Mouse (Mus musculus) Muller cell, postnatal 12 days (primary cell): ENCODE data around the gene Ehd4.

Experiments used
- DNase-seq: peaks from one replicate; pipeline ENCODE4 v3.0.0-alpha.2; 2015; ENCODE audit errors: inconsistent ontology term

Gene Ehd4

GRCm38 (mm10) chr2:120074096-120074495 lies 80.3 kb downstream of the Ehd4 start:
- DNase-seq = no peak

- no peak for DNase-seq
Observed at GRCm38 (mm10) chr2:120069466-120069990, 84.9 kb downstream of the Ehd4 start.

- DNase-seq = peak; percentile 45
Observed at GRCm38 (mm10) chr2:120068555-120069465, 85.6 kb downstream of the Ehd4 start.

- no peak for DNase-seq
Observed at GRCm38 (mm10) chr2:120066224-120066623, 88.2 kb downstream of the Ehd4 start.

- DNase-seq = no peak
Observed at GRCm38 (mm10) chr2:120065243-120065642, 89.2 kb downstream of the Ehd4 start.

GRCm38 (mm10) chr2:120064639-120065038 lies 89.8 kb downstream of the Ehd4 start:
- no peak for DNase-seq

DNA sequence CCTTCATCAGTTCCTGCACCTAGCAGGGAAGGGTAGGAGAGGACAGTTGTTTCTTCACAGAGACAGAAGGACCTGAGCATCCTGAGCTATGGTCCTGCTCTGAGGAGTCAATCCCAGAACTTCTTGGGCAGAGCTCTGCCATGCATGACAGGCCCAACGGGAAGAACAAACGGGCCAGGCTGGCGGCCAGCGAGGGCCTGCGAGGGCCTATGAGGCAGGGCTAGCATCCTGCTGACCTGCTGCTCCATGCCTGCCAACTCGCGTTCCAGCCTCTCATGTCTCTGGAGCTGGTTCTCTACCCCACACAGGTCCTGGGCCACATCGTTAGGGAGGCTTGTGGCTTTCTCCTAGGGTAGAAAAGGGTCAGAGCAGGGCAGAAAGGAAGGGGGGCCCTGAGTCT lies 92.2 kb downstream of the Ehd4 start:
- peak; percentile 14 for DNase-seq

DNA sequence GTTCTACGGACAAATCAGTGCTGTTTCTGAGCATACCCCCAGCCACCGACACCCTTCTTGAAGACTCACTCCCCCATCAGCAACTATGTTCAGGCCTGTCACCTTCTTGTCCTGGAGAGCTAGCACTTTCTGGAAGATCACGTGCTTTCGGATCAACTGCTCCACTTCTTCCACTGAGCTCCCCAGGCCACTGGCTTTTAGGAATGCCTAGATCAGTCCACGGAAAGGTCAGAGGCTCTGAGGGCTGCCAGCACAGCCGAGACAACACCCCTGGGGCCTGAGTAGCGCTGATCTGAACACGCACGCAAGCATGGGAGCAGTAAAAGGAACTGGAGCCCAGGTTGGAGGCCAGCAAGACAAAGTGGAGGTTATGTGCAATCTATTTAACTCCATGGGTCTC lies 93.8 kb downstream of the Ehd4 start:
- no peak for DNase-seq

DNA sequence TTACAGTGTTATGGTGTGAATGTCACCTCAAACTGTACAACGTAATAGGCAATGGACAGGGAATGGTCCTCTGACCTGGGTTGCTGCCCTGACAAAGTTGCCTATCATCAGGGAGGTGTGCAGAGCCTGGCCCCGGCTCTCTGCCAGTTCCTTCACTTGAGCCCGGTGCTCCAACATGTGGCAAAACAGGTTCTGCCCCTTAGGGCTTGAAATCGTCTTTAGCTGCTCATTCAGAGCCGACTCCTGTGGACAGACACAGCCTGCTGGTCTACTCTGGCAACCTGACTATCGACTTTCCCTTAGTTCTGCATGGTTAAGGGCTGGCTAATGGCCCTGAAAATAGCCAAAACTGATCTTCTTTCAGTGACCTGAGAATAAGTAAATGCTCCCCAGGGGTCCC lies 94.2 kb downstream of the Ehd4 start:
- no peak for DNase-seq

GRCm38 (mm10) chr2:120059466-120059865 lies 94.9 kb downstream of the Ehd4 start:
- DNase-seq = no peak

DNA sequence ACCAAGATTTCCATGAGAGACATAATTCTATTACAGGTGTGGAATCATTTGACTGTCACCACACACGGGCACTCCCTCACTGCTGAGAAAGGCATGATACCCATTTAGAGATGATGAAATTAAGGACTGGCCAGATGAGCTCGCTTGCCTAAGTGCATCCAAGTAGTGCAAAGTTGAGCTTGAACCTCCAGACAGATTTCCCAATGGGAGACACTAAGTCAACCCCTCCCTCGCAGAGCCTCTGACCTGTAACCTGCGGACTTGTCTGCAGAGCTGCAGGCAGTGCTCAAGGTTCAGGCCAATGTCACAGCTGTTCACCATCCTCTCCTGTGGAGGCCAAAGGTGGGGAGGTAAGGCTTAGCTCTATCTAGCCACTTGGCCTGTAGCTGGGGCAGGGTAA lies 95.6 kb downstream of the Ehd4 start:
- no peak for DNase-seq

GRCm38 (mm10) chr2:120055923-120056322 lies 98.5 kb downstream of the Ehd4 start:
- DNase-seq = no peak

- DNase-seq = no peak
Observed at GRCm38 (mm10) chr2:120054771-120055552, 99.4 kb downstream of the Ehd4 start.

DNA sequence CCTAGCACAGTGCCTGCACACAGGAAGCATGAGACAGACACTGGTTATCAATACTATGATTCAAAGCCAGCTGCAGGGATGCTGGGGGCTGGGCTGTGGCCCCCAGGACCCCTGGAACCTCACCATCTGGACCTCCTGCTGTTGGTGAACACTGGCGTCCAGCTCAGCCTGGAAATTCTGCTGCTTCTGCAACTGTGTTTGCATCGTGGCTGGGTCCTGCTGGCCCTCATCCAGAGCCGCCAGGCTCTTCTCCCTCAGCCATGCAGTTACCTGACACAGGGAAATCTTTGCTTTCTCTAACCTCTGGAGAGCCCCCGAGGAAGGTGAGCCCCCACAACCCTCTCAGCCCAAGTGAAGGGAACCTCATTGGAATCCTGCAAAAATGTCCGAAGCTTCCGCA lies 103.0 kb downstream of the Ehd4 start:
- no peak for DNase-seq

DNA sequence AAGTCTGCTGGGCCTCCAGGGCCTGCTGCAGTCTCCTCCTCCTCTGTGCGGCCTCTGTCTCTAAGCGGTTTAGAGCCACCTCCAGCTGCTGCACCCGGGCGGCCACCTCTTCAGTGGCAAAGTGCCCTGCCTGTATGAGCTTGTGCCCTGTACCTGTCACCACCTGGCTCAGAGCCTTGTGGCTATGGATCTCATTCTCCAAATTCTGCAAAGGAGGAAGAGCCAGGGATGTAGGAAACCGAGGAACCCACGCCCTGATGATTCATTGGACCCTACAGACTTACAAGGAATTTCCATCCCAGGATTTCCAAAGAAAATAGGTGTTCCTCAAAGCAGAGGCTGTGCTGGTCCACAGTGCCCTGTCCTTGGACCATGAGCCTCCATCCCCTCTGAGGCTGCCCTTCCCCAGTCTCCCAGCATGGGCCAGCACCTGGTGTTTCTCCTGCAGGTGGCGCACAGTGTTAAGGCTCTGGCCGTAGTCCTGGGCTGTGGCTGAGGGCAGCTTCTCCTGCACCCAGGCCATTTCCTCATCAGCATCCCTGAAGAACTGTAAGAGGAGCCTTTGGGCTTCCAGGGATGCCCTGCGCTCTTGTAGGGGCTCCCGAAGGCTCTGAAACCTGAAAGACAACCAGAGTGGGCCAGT lies 104.7 kb downstream of the Ehd4 start:
- peak; percentile 12 for DNase-seq

DNA sequence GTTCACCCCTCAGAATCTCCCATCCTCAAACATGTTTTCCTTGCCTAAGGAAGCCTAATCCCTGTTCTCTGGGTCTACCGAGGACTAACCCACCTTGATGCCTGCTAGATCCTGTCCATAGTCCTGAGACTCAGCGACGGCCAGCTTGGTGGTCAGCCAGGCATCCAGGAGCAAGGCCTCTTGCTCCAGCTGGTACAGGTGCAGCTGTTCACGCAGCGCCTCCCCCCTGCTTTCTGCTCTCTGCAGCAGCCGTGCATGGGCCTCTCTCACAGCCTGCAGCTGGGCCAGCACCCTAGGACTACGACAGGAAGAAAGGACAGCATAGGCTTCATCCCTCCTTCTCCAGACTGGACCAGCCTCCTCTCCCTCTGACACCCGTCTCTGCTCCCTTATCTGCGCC lies 106.2 kb downstream of the Ehd4 start:
- no peak for DNase-seq

- no peak for DNase-seq
Observed at GRCm38 (mm10) chr2:120046486-120047310, 107.7 kb downstream of the Ehd4 start.

GRCm38 (mm10) chr2:120044676-120045075 lies 109.7 kb downstream of the Ehd4 start:
- DNase-seq = no peak

DNA sequence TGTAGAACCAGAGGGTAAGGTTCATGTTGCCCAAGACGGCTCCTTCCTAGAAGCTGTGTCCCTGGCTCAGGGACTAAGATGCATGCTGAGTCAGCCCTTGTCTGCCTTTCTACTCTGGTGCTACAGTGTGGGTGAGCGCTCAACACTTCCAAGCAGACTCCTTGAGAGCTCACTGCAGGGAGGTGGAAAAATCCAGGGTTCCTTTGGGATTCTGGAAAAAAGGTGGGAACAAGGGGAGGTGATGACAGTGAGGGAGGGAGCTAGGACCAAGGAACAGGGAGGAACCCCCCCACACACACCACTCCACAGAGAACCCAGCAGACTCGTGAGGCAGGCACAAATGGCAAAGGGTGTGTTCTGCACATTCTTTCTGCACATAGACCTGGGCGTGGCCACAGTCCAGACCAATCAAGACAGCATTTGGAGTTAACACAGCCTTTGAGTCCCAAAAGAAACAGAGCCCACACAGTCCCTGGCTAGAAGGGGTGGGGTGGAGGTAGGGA lies 110.3 kb downstream of the Ehd4 start:
- DNase-seq = peak; percentile 32

DNA sequence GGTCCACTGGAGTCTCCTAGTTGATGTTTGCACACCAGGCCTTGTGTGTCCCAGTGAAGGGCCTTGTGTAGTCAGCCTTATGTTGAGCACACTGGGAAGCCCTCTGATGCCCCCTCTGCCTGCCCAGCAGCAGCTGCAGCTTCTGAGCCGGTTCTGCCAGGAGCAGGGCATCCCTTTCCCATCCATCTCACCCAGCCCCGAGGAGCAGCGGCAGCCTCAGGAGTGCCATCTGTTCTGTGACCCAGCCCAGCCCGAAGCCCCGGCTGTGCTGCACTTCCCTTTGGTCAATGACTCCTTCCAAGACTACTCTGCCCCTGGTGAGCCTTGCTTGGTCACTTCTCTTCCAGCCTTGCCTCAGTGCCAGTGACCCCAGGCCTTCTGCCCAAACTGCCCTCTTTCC lies 113.4 kb downstream of the Ehd4 start:
- no peak for DNase-seq
